Mouse (Mus musculus) olfactory bulb, adult 2 months (tissue): Measurements from ENCODE around the gene Zfr2. TPM values are rescaled to one million over a fixed set of nuclear protein-coding genes. Genes with fewer than 3 reads are reported as not detected.

Experiments used
- H3K27ac ChIP-seq: fragments of 200-500 bp; 2 replicates; pipeline ENCODE4 v1.5.1; 2012; ENCODE audit warnings: low read depth, low read length; ENCODE audit not compliant: insufficient read depth
- H3K4me1 ChIP-seq: fragments of 200-500 bp; 2 replicates; pipeline ENCODE4 v1.6.1; 2012; ENCODE audit warnings: low read length; ENCODE audit not compliant: control insufficient read depth, insufficient read depth
- H3K4me3 ChIP-seq: fragments of 200-500 bp; 2 replicates; pipeline ENCODE4 v1.5.1; 2012; ENCODE audit warnings: mild to moderate bottlenecking, low read depth, low read length, moderate library complexity; ENCODE audit not compliant: insufficient read depth
- CTCF ChIP-seq: fragments of 200-500 bp; IDR thresholded peaks from 2 replicates; pipeline ENCODE4 v1.5.1; 2012; ENCODE audit warnings: low read depth, mild to moderate bottlenecking, low read length, moderate library complexity; ENCODE audit not compliant: insufficient read depth
- POLR2A ChIP-seq: fragments of 200-500 bp; IDR thresholded peaks from 2 replicates; pipeline ENCODE4 v1.6.1; 2012; ENCODE audit warnings: mild to moderate bottlenecking, low read depth, low read length, moderate library complexity; ENCODE audit not compliant: insufficient read depth
- WGBS: fragments of 180-500 bp; shearing (Covaris S2); methylation state at CpG from one replicate; pipeline ENCODE4 v1.1.7; 2018; 5-methylcytosine and 5-hydroxymethylcytosine counted together
- polyA plus RNA-seq: library from polyadenylated mRNA; stranded (reverse); fragments of >200 nt; gene quantifications from 2 replicates; pipeline ENCODE4 v1.2.4, GENCODE M21; 2012; ENCODE audit warnings: low replicate concordance; ENCODE audit not compliant: missing spikeins, insufficient read depth, insufficient read length

The Zfr2 gene
- polyA plus RNA-seq, 1 experiment = not detected

DNA sequence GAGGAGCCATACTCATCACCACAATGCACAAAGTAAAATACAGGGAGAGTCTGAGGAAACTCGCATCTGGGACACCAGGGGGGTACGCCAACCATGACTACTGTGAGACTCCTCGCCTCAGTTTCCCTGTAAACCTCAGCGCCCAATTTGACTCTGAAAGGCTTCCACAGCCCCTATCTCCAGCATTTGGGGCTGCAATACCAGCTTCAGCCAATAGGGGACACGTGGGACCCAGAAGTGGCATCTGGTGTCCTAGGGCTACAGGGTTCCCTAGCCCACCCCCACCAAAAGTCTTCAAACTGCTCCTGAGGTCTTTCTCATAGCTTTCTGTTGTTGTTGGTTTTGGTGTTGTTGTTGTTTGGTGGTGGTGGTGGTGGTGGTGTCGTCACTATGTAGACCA, 55.6 kb downstream of the Zfr2 start:
- peaks cover 25% of the 10 kb centered on the region for H3K4me1 ChIP-seq
- WGBS = 43% methylated on average over 6 of the region's 6 CpGs
- no peak overlapping the region for H3K27ac ChIP-seq
- H3K4me3 ChIP-seq = no peak overlapping the region
- no peak for TF ChIP-seq POLR2A
- peak; percentile 66; the same call in 1 of the 2 replicates for TF ChIP-seq CTCF

DNA sequence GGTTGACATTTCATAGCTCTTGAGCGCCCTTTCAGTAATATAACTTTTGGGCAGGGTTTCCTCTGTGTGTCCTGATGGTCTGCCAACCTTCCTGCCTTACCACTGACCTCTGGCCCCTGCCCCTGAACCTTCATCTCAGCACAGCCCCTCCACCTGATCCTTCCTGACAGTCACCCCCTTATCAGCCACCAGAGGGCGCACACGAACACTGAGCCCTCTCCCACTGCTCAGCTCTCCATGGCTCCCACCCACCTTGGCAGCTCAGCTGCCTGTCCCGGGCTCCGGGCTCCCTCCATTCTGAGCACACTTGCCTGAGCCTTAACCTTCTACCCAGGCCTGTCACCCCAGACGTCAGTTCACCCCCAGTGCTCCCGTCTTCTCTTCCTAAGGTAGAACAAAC, 56.3 kb downstream of the Zfr2 start:
- 2% methylated on average over 7 of the region's 7 CpGs for WGBS
- H3K4me3 ChIP-seq = no peak overlapping the region
- no peak overlapping the region for H3K27ac ChIP-seq
- TF ChIP-seq POLR2A (no peak), CTCF (peak; percentile 94)
- H3K4me1 ChIP-seq = peaks cover 31% of the 10 kb centered on the region

DNA sequence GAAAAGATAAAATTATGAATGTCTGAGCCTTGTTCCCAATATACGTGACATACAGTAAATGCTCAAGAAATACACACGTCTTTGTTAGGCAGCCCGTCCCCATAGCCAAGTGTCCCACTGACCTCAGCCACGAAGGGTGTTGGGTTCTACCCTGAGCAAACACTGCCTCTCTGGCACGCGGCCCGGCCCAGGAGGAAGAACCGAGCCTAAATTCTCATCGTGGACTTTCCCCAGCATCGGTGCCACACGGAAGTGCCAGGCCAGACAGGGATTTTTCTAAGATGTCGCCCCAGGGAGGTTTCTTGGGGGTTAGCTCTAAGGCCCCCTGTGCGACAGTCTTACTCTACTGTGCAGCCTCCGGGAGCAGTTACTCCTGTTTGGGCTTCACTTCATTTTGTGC, 56.9 kb downstream of the Zfr2 start:
- Histone ChIP-seq H3K4me1 (peaks cover 36% of the 10 kb centered on the region), H3K27ac (no peak overlapping the region), H3K4me3 (no peak overlapping the region)
- no peak for TF ChIP-seq POLR2A
- TF ChIP-seq CTCF = no peak
- WGBS = 56% methylated on average over 14 of the region's 14 CpGs

DNA sequence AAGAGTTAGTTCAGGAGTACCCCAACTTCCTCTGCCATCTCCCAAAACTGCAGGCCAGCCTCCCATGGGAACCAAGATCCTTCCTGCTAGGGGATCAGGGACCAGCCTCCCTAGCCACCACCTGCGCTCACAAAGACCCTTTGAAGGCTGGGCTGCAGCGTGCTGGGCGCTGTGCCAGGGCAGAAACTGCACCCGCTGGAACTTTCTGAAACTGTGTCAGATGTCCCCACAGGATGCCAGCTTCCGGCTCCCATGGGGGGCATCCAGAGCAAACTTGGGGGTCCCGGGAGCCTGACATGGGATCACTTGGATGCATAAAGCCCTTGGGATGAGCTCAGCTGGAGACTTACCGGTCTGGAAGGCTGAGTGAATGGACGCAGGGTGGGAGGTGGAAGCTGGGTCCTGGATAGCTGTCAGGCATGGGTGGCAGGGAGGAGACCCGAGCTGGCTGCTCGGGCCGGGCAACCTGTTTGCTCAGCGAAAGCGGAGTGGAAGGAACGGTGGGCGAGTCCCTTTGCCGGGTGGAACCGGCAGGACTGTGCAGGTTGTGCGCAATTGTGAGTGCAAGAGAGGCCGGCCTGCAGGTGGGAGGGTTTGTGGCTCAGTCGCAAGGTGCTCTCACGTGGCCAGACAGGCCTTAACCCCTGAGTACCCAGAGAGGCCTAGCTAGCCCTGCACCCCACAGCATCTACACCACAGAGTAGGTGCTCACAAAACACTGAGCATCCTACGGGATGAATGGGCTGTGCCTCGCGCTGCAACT, 57.9 kb downstream of the Zfr2 start:
- Histone ChIP-seq H3K4me3 (no peak overlapping the region), H3K27ac (no peak overlapping the region), H3K4me1 (peaks cover 41% of the 10 kb centered on the region)
- no peak for TF ChIP-seq POLR2A
- no peak for TF ChIP-seq CTCF
- WGBS = 42% methylated on average over 24 of the region's 24 CpGs

DNA sequence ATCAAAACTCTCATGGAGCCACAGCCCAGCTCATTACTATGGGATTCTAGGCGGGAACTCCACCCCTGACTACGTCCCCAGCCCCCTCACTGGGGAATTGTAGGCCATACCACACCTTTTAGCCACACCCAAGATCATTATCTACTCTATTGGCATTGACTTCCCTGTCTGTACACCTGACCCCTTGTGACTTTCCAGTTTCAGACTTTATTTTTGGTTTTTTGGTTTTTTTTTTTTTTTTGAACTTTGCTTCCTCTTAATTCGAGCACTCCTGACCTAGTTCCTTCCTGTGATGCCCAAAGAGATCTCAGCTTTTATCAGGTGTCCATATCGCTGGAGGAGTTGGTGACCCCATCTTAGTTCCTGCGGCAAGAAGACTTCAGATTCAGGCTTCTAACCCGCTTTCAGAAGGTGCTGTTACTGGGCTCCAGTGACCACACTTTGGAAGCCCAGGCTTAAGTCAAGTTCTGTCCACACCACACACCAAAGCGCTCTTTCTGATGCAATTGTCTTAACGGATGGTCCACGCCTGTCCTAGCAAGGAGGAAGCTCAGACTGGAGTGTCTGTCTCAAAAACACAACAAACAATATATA, 58.7 kb downstream of the Zfr2 start, which contains the start of gene Tjp3:
Gene Tjp3 (minus strand): TSS at position 71 of the 594 bp plus-strand sequence.
- no peak within 1 kb of the TSS for H3K27ac ChIP-seq
- H3K4me1 ChIP-seq = peaks cover 46% of the 10 kb centered on the region
- no peak within 1 kb of the TSS for H3K4me3 ChIP-seq
- 82% methylated on average over 9 of the region's 9 CpGs for WGBS
- TF ChIP-seq CTCF (no peak), POLR2A (no peak)

DNA sequence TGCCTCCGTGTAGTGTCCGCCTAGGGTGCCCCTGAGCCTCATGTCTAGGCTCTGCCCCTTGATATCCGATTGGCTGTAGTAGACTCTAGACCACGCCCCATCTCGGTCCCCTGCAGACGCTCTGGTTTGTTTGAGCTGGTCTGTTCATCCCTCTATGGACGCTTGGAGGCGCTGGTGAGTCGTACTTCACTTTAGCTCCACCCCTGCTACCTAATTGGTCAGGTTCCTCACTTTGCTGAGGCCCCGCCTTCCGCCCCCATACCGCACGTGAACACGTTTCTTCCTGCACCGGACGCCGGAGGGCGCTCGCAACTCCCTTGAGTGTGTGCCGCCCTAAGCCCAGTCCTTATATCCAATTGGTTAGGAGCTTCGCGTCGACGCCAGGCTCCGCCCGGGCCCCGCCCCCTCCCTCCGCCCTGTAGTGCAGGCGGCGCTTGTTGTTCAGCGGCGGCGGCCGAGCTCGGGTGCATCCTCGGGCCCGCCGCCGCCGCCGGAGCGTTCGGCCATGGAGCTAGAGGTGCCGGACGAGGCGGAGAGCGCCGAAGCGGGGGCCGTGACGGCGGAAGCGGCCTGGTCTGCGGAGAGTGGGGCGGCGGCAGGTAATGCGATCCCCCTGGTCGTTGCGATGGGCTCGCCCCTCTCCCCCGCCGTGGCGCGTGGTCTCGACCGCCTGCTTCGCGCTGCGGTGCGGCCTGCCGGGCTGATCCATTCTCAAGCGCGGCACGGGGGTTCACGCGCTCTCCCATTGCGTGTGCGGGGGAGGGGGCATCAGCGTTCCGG, 59.8 kb downstream of the Zfr2 start, which contains the start of gene Pip5k1c:
Gene Pip5k1c (plus strand): TSS at position 410 of the 780 bp plus-strand sequence.
- WGBS = under 1% methylated on average over 80 of the region's 80 CpGs

GRCm38 (mm10) chr10:81293334-81294030, 60.5 kb downstream of the Zfr2 start:
- TF ChIP-seq CTCF (no peak), POLR2A (no peak)
- under 1% methylated on average over 25 of the region's 25 CpGs for WGBS
- Histone ChIP-seq H3K4me3 (peak overlapping the region; percentile 60), H3K27ac (peak overlapping the region; percentile 89), H3K4me1 (peaks cover 55% of the 10 kb centered on the region)

More for the DNA sequence above, 59.8 kb downstream of the Zfr2 start, which contains the start of gene Pip5k1c:
- peak within 1 kb of the TSS; percentile 60 for H3K4me3 ChIP-seq
- H3K27ac ChIP-seq = peak within 1 kb of the TSS; percentile 89
- peak; percentile 72; the same call in 1 of the 2 replicates for TF ChIP-seq CTCF
- TF ChIP-seq POLR2A = peak; percentile 99
- H3K4me1 ChIP-seq = peaks cover 54% of the 10 kb centered on the region

- 36% methylated on average over 8 of the region's 8 CpGs for WGBS
- Histone ChIP-seq H3K4me3 (peak overlapping the region; percentile 60), H3K27ac (0 out of 2 replicates have a peak overlapping the region, but pooled peaks have one; percentile 4), H3K4me1 (peaks cover 62% of the 10 kb centered on the region)
- TF ChIP-seq CTCF = no peak
- TF ChIP-seq POLR2A = no peak
Measured at GRCm38 (mm10) chr10:81294442-81294841, 61.5 kb downstream of the Zfr2 start.
